Comparison of ENCODE assay signal across 12 mouse cellular contexts in genomic region chrX:7772766-7773165, GRCm38 (mm10). TPM values are rescaled to one million over a fixed set of nuclear protein-coding genes. Genes with fewer than 3 reads are reported as not detected.
DNase-seq lines count a peak whose midpoint lies in the region; ATAC-seq and TF ChIP-seq lines count a peak whose summit lies in the region.
"Had no signal": no experiment of that assay in that cellular context is flagged by ENCODE, and none has a peak within 500 bp of the region (broad histone marks: within the 10 kb centered on the region; RNA-seq: fewer than 3 reads in every experiment).

No protein-coding gene starts in this region.

- no peaks in the 10 kb centered on the region for H3K79me2 ChIP-seq in heart, adult 2 months (replicated peaks; ENCODE audit: control insufficient read depth, insufficient read depth, low read length)
- H3K79me2 ChIP-seq in CH12.LX (replicated peaks; ENCODE audit: control insufficient read depth, extremely low read depth, insufficient read depth, poor library complexity, severe bottlenecking) = no peaks in the 10 kb centered on the region

- intact Hi-C loops in heart, adult 2 months (cut with DNase I) = loop anchor here (10.0 kb wide), 1 partner anchor 348 kb away; no protein-coding TSS in a partner anchor

- TF ChIP-seq CTCF in heart, adult 2 months (IDR thresholded peaks at IDR 0.05) = peak; percentile 62
- peak; percentile 55 for TF ChIP-seq CTCF in liver, embryonic 14.5 days (IDR thresholded peaks at IDR 0.05; ENCODE audit: low read depth)
- TF ChIP-seq CTCF in CH12.LX (conservative IDR thresholded peaks at IDR 0.05 in 1 of 2, IDR thresholded peaks at IDR 0.05 in 1 of 2; ENCODE audit: low read depth in 2 of 2, low read length in 2 of 2) = peak; percentile 24 to 53; a peak in 2 of 4 replicates
- peak; percentile 28; the same call in 1 of the 2 replicates for TF ChIP-seq CTCF in brain, embryonic 14.5 days (IDR thresholded peaks at IDR 0.05; ENCODE audit: borderline replicate concordance, extremely low read depth, insufficient read depth, insufficient read length)

- no peak for ATAC-seq in heart, embryonic 11.5 days (replicated peaks; ENCODE audit: insufficient number of reproducible peaks, low FRiP score, low TSS enrichment)
- no peak for ATAC-seq in liver, embryonic 14.5 days (ENCODE audit: insufficient read depth)
- no peak for ATAC-seq in liver, embryonic 12.5 days

- no peak overlapping the region for H3K9ac ChIP-seq in heart, adult 2 months (ENCODE audit: low read depth, low read length)
- H3K9ac ChIP-seq in heart, embryonic 11.5 days (ENCODE audit: low read depth, low read length) = no peak overlapping the region
- H3K9ac ChIP-seq in liver, embryonic 14.5 days (replicated peaks) = no peak overlapping the region
- no peak overlapping the region for H3K9ac ChIP-seq in liver, embryonic 12.5 days
- no peak overlapping the region for H3K9ac ChIP-seq in CH12.LX (ENCODE audit: insufficient read depth, low read depth)

- no peak overlapping the region for H3K27ac ChIP-seq in heart, adult 2 months
- H3K27ac ChIP-seq in heart, embryonic 11.5 days (ENCODE audit: low read depth, low read length) = no peak overlapping the region
- H3K27ac ChIP-seq in liver, embryonic 14.5 days = no peak overlapping the region
- no peak overlapping the region for H3K27ac ChIP-seq in liver, embryonic 12.5 days
- H3K27ac ChIP-seq in CH12.LX (ENCODE audit: insufficient read depth, low read depth) = no peak overlapping the region

- 54% methylated on average over 2 of the region's 2 CpGs for WGBS in heart, adult 2 months
- 53% methylated on average over 2 of the region's 2 CpGs for WGBS in heart, embryonic 11.5 days (ENCODE audit: insufficient replicate concordance)
- 43% methylated on average over 2 of the region's 2 CpGs for WGBS in liver, embryonic 14.5 days (ENCODE audit: insufficient replicate concordance)
- WGBS in liver, embryonic 12.5 days (ENCODE audit: insufficient replicate concordance) = 48% methylated on average over 2 of the region's 2 CpGs

- H3K36me3 ChIP-seq in heart, adult 2 months (ENCODE audit: control insufficient read depth, insufficient read depth, low read length) = no peaks in the 10 kb centered on the region
- no peaks in the 10 kb centered on the region for H3K36me3 ChIP-seq in heart, embryonic 11.5 days (ENCODE audit: control insufficient read depth, insufficient read depth, low read length)
- no peaks in the 10 kb centered on the region; the same call in 1 of the 2 replicates for H3K36me3 ChIP-seq in liver, embryonic 14.5 days (replicated peaks; ENCODE audit: control insufficient read depth, insufficient read depth, low read depth)
- peaks cover 55% of the 10 kb centered on the region for H3K36me3 ChIP-seq in liver, embryonic 12.5 days
- H3K36me3 ChIP-seq in CH12.LX (replicated peaks in 1 of 2; ENCODE audit: control insufficient read depth in 1 of 2, insufficient read depth in 1 of 2, low read length in 1 of 2) = peaks cover 49 to 75% of the 10 kb centered on the region in 2 experiments

- DNase-seq in heart, adult 2 months = no peak
- DNase-seq in liver, embryonic 14.5 days (ENCODE audit: low read depth in 3 of 3, low spot score in 3 of 3) = no peak
- no peak for DNase-seq in CH12.LX (ENCODE audit: extremely low read depth)
- DNase-seq in brain, embryonic 14.5 days (ENCODE audit: low read depth) = no peak
- DNase-seq in right cerebral cortex, postnatal 4 days = no peak
- DNase-seq: adrenal gland, postnatal 36 days; gastrocnemius, postnatal 25 days; heart, postnatal 14 days; right cerebral cortex, adult 18-20 months had no signal

- dilution Hi-C loops in CH12.LX (cut with MboI; ENCODE audit: extremely low pct_ligation_motif_present, extremely low pct_unique_long_range_greater_than_20kb, low sequenced_read_pairs) = no loop called here

- peak; percentile 6 for TF ChIP-seq RAD21 in CH12.LX (IDR thresholded peaks at IDR 0.05; ENCODE audit: low read depth, low read length)

- H3K4me3 ChIP-seq in heart, adult 2 months = no peak overlapping the region
- no peak overlapping the region for H3K4me3 ChIP-seq in heart, embryonic 11.5 days (ENCODE audit: low read depth, low read length)
- H3K4me3 ChIP-seq in liver, embryonic 14.5 days (ENCODE audit: insufficient read depth in 1 of 2, low read depth in 2 of 2, low read length in 2 of 2) = no peak overlapping the region
- H3K4me3 ChIP-seq in liver, embryonic 12.5 days = no peak overlapping the region
- no peak overlapping the region for H3K4me3 ChIP-seq in CH12.LX (replicated peaks in 1 of 3; ENCODE audit: low read depth in 2 of 3, low read length in 2 of 3, poor library complexity in 1 of 3)

- H3K4me1 ChIP-seq in heart, adult 2 months (ENCODE audit: control insufficient read depth, insufficient read depth, low read length) = no peaks in the 10 kb centered on the region; the same call in 1 of the 2 replicates
- no peaks in the 10 kb centered on the region for H3K4me1 ChIP-seq in heart, embryonic 11.5 days (ENCODE audit: control insufficient read depth, insufficient read depth, low read length)
- peaks cover 6 to 19% of the 10 kb centered on the region in 2 experiments; a peak in 3 of 4 replicates for H3K4me1 ChIP-seq in liver, embryonic 14.5 days (replicated peaks; ENCODE audit: control insufficient read depth in 2 of 2, insufficient read depth in 2 of 2, low read length in 1 of 2)
- peaks cover 36% of the 10 kb centered on the region for H3K4me1 ChIP-seq in liver, embryonic 12.5 days
- H3K4me1 ChIP-seq in CH12.LX (ENCODE audit: control insufficient read depth in 1 of 2, insufficient read depth in 2 of 2) = peaks cover 0 to 7% of the 10 kb centered on the region in 2 experiments; a peak in 2 of 4 replicates

- H3K27me3 ChIP-seq in heart, adult 2 months (ENCODE audit: control insufficient read depth, insufficient read depth, low read length) = no peaks in the 10 kb centered on the region
- H3K27me3 ChIP-seq in heart, embryonic 11.5 days (ENCODE audit: control insufficient read depth, insufficient read depth, low read length) = no peaks in the 10 kb centered on the region
- H3K27me3 ChIP-seq in liver, embryonic 14.5 days (ENCODE audit: control insufficient read depth, insufficient read depth, low read length) = no peaks in the 10 kb centered on the region
- no peaks in the 10 kb centered on the region for H3K27me3 ChIP-seq in liver, embryonic 12.5 days (replicated peaks)
- no peaks in the 10 kb centered on the region for H3K27me3 ChIP-seq in CH12.LX (replicated peaks)

- TF ChIP-seq EP300 in heart, adult 2 months (IDR thresholded peaks at IDR 0.05; ENCODE audit: insufficient read depth, low read depth, low read length) = no peak
- no peak for TF ChIP-seq EP300 in liver, embryonic 14.5 days (IDR thresholded peaks at IDR 0.05; ENCODE audit: low read depth)
- TF ChIP-seq EP300 in CH12.LX (IDR thresholded peaks at IDR 0.05; ENCODE audit: low read length) = no peak

- H3K9me3 ChIP-seq in heart, embryonic 11.5 days (replicated peaks; ENCODE audit: control insufficient read depth, low read length) = no peaks in the 10 kb centered on the region
- H3K9me3 ChIP-seq in liver, embryonic 14.5 days (ENCODE audit: control insufficient read depth, low read length) = no peaks in the 10 kb centered on the region
- no peaks in the 10 kb centered on the region for H3K9me3 ChIP-seq in liver, embryonic 12.5 days (replicated peaks)
- H3K9me3 ChIP-seq in CH12.LX (replicated peaks; ENCODE audit: low read length) = no peaks in the 10 kb centered on the region

- in situ Hi-C loops in CH12.LX (cut with MboI; ENCODE audit: low pct_ligation_motif_present, low pct_unique_long_range_greater_than_20kb, low sequenced_read_pairs) = no loop called here

- H3K4me2 ChIP-seq in heart, embryonic 11.5 days = no peak overlapping the region
- no peak overlapping the region for H3K4me2 ChIP-seq in liver, embryonic 14.5 days (ENCODE audit: low read depth)
- no peak overlapping the region for H3K4me2 ChIP-seq in liver, embryonic 12.5 days
- no peak overlapping the region for H3K4me2 ChIP-seq in CH12.LX (ENCODE audit: insufficient read depth, low read depth, poor library complexity, severe bottlenecking)

- TF ChIP-seq POLR2A in heart, adult 2 months (IDR thresholded peaks at IDR 0.05; ENCODE audit: insufficient read depth, low read depth, low read length) = no peak
- no peak for TF ChIP-seq POLR2A in CH12.LX (IDR thresholded peaks at IDR 0.05; ENCODE audit: low read depth, low read length)
- TF ChIP-seq POLR2A in brain, embryonic 14.5 days (IDR thresholded peaks at IDR 0.05; ENCODE audit: borderline replicate concordance, extremely low read depth, insufficient read depth, insufficient read length, poor library complexity, severe bottlenecking) = no peak

RNA-seq across cellular contexts. Expression of gene Tfe3, which starts 10.4 kb away (rescaled TPM):
- 10 to 100 TPM; 13.0 to 15.4 TPM for total RNA-seq in heart, adult 2 months (2021)
- 11.1 and 13.5 TPM in 2 replicates for polyA plus RNA-seq in heart, adult 2 months (2012; rRNA removed)
- polyA plus RNA-seq in heart, embryonic 11.5 days (2014; fragmentation: Nextera tagmentation; extraction: Ambion mirVana) = 12.1 and 15.0 TPM in 2 replicates
- polyA plus RNA-seq in liver, embryonic 14.5 days (2012; rRNA removed) = 4.6 and 4.7 TPM in 2 replicates
- 5.7 and 7.3 TPM in 2 replicates for polyA plus RNA-seq in liver, embryonic 14.5 days (2014; fragmentation: Nextera tagmentation; extraction: Ambion mirVana)
- polyA plus RNA-seq in liver, embryonic 12.5 days (2016; fragmentation: Nextera tagmentation; extraction: Ambion mirVana) = 14.1 and 15.1 TPM in 2 replicates
- total RNA-seq in CH12.LX (2012; rRNA removed) (12.9 and 15.9 TPM in 2 replicates), CH12.LX (2014; rRNA removed) (6.7 and 8.3 TPM in 2 replicates)
- 26.0 TPM in 2 replicates for polyA plus RNA-seq in CH12.LX (2012; ENCODE audit: insufficient read length, low read depth)
- 14.1 and 22.6 TPM in 2 replicates for polyA plus RNA-seq in brain, embryonic 14.5 days (2012; rRNA removed)

RNA-seq across cellular contexts. Expression of gene Gripap1, which starts 16.8 kb away (rescaled TPM):
- total RNA-seq in heart, adult 2 months (2021) = 10 to 100 TPM; 20.8 to 24.6 TPM
- 25.3 and 38.9 TPM in 2 replicates for polyA plus RNA-seq in heart, adult 2 months (2012; rRNA removed)
- 26.5 and 26.8 TPM in 2 replicates for polyA plus RNA-seq in heart, embryonic 11.5 days (2014; fragmentation: Nextera tagmentation; extraction: Ambion mirVana)
- polyA plus RNA-seq in liver, embryonic 14.5 days (2012; rRNA removed) = 23.3 and 31.3 TPM in 2 replicates
- 17.7 and 19.7 TPM in 2 replicates for polyA plus RNA-seq in liver, embryonic 14.5 days (2014; fragmentation: Nextera tagmentation; extraction: Ambion mirVana)
- polyA plus RNA-seq in liver, embryonic 12.5 days (2016; fragmentation: Nextera tagmentation; extraction: Ambion mirVana) = 36.8 and 39.1 TPM in 2 replicates
- 25.5 and 27.1 TPM in 2 replicates for total RNA-seq in CH12.LX (2012; rRNA removed)
- 15.7 and 19.9 TPM in 2 replicates for total RNA-seq in CH12.LX (2014; rRNA removed)
- 49.4 and 53.1 TPM in 2 replicates for polyA plus RNA-seq in CH12.LX (2012; ENCODE audit: insufficient read length, low read depth)
- 85.4 and 86.1 TPM in 2 replicates for polyA plus RNA-seq in brain, embryonic 14.5 days (2012; rRNA removed)

RNA-seq across cellular contexts. Expression of gene Ccdc120, which starts 22.1 kb away (rescaled TPM):
- total RNA-seq in heart, adult 2 months (2021) = 1 to 10 TPM in 1 of 2 experiments, under 1 TPM in 1; 0.32 to 1.1 TPM
- polyA plus RNA-seq in heart, adult 2 months (2012; rRNA removed) = 1.1 and 2.8 TPM in 2 replicates
- polyA plus RNA-seq in heart, embryonic 11.5 days (2014; fragmentation: Nextera tagmentation; extraction: Ambion mirVana) = 5.2 and 8.5 TPM in 2 replicates
- 1.4 and 2.0 TPM in 2 replicates for polyA plus RNA-seq in liver, embryonic 14.5 days (2012; rRNA removed)
- polyA plus RNA-seq in liver, embryonic 14.5 days (2014; fragmentation: Nextera tagmentation; extraction: Ambion mirVana) = 1.5 and 2.3 TPM in 2 replicates
- polyA plus RNA-seq in liver, embryonic 12.5 days (2016; fragmentation: Nextera tagmentation; extraction: Ambion mirVana) = 2.6 and 3.2 TPM in 2 replicates
- total RNA-seq in CH12.LX (2012; rRNA removed) (3.6 and 6.9 TPM in 2 replicates), CH12.LX (2014; rRNA removed) (3.5 and 4.4 TPM in 2 replicates)
- polyA plus RNA-seq in CH12.LX (2012; ENCODE audit: insufficient read length, low read depth) = 6.9 and 9.0 TPM in 2 replicates
- 86.8 and 89.7 TPM in 2 replicates for polyA plus RNA-seq in brain, embryonic 14.5 days (2012; rRNA removed)
- total RNA-seq: megakaryocyte, adult 5-6 weeks had no signal

RNA-seq across cellular contexts. Expression of gene Praf2, which starts 44.5 kb away (rescaled TPM):
- 1 to 10 TPM; 6.1 to 6.7 TPM for total RNA-seq in heart, adult 2 months (2021)
- polyA plus RNA-seq in heart, adult 2 months (2012; rRNA removed) = 15.8 and 19.5 TPM in 2 replicates
- polyA plus RNA-seq in heart, embryonic 11.5 days (2014; fragmentation: Nextera tagmentation; extraction: Ambion mirVana) = 52.3 and 55.9 TPM in 2 replicates
- 4.3 and 5.7 TPM in 2 replicates for polyA plus RNA-seq in liver, embryonic 14.5 days (2012; rRNA removed)
- 4.0 and 6.6 TPM in 2 replicates for polyA plus RNA-seq in liver, embryonic 14.5 days (2014; fragmentation: Nextera tagmentation; extraction: Ambion mirVana)
- 13.0 and 13.4 TPM in 2 replicates for polyA plus RNA-seq in liver, embryonic 12.5 days (2016; fragmentation: Nextera tagmentation; extraction: Ambion mirVana)
- total RNA-seq in CH12.LX (2012; rRNA removed) = 41.8 and 49.1 TPM in 2 replicates
- total RNA-seq in CH12.LX (2014; rRNA removed) = 25.7 and 26.9 TPM in 2 replicates
- 40.5 and 40.6 TPM in 2 replicates for polyA plus RNA-seq in CH12.LX (2012; ENCODE audit: insufficient read length, low read depth)
- 95.6 and 106 TPM in 2 replicates for polyA plus RNA-seq in brain, embryonic 14.5 days (2012; rRNA removed)

RNA-seq across cellular contexts. Expression of gene Kcnd1, which starts 49.3 kb away (rescaled TPM):
- under 1 TPM; 0.21 to 0.27 TPM for total RNA-seq in heart, adult 2 months (2021)
- 0.59 and 1.2 TPM in 2 replicates for polyA plus RNA-seq in heart, adult 2 months (2012; rRNA removed)
- 1.6 TPM in 2 replicates for polyA plus RNA-seq in heart, embryonic 11.5 days (2014; fragmentation: Nextera tagmentation; extraction: Ambion mirVana)
- polyA plus RNA-seq in liver, embryonic 14.5 days (2012; rRNA removed) = 0.37 and 0.43 TPM in 2 replicates
- 0.19 TPM in 2 replicates for polyA plus RNA-seq in liver, embryonic 14.5 days (2014; fragmentation: Nextera tagmentation; extraction: Ambion mirVana)
- polyA plus RNA-seq in liver, embryonic 12.5 days (2016; fragmentation: Nextera tagmentation; extraction: Ambion mirVana) = 0.37 and 0.38 TPM in 2 replicates
- total RNA-seq in CH12.LX (2012; rRNA removed) (0.38 and 0.51 TPM in 2 replicates), CH12.LX (2014; rRNA removed) (0.57 and 0.63 TPM in 2 replicates)
- 3.1 and 3.4 TPM in 2 replicates for polyA plus RNA-seq in CH12.LX (2012; ENCODE audit: insufficient read length, low read depth)
- polyA plus RNA-seq in brain, embryonic 14.5 days (2012; rRNA removed) = 5.7 and 6.2 TPM in 2 replicates
